Mouse (Mus musculus) layer of hippocampus, adult 11-12 months (tissue): ENCODE results near the gene Evi2a.

Source experiments
- DNase-seq: peaks from one replicate; pipeline ENCODE4 v3.0.0; 2022; ENCODE audit warnings: low spot score

Evi2a gene

DNA sequence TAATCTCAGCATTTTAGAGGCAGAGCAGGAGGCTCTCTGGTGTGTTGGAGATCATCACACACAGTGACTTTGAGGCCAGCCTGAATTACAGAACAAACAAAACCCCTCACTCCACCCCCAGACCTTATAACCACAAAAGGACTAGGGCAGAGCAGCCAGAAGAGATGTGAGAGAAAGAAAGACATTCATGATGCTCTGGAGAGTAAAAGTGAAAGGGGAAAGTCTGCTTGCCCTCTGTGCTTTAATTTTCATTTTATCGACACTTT lies 6.2 kb downstream of the Evi2a start:
- no peak for DNase-seq

DNA sequence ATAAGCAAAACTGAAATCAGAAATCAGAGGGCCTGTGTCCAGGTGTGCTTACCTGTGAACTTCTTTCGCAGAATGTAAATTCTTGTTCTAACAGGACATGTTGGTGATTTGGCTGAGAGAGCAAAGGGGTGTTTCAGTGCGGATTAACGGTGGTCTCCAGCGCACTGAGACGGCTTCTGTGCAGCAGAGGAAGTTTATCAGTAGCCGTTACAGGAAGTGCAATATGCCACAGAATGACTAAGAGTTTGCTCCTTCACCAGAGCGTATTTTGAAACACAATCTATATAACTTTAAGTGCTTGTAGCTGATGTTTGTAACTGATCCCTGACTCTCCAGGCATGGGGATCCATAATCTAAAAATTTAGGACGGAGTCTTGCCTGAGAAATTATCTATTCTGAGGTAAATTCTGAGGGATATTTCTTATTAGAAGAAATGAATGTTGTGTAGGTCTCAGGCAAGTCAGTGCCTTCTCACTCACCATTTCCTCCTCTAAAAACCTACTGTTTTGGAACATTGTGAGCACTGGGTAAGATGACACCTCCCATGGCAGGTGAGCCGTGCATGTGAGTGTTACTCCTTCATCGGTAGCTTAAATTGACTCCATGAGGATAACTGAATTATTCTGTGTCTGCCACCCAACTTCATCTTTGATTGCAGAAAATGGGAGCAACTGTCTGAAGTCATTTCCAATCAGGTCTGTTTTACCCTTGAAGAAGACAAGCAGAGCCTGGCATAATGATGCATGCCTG lies 6.7 kb downstream of the Evi2a start, which contains the start of gene Evi2b:
Evi2b (minus strand) TSS at position 203 of the 750 bp plus-strand sequence.
- DNase-seq, result no peak

DNA sequence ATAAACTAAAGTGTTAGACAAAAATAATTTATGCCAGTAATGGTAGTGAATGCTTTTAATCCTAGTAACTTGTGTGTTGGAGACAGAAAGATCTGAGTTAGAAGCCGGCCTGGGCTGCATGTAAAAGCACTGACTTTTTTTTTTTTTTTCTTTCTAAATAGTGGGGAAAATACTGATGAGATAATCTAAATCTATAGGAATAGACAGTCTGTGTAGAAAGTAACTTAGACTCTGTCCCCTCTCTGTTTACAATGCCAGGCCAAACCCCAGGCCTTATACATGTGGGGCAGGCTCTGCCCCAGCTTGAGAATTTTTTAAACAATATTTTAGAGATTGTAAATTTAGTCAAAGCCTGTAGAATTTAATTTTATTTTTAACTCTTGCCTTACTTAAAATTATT lies 7.5 kb downstream of the Evi2a start:
- DNase-seq, result no peak

DNA sequence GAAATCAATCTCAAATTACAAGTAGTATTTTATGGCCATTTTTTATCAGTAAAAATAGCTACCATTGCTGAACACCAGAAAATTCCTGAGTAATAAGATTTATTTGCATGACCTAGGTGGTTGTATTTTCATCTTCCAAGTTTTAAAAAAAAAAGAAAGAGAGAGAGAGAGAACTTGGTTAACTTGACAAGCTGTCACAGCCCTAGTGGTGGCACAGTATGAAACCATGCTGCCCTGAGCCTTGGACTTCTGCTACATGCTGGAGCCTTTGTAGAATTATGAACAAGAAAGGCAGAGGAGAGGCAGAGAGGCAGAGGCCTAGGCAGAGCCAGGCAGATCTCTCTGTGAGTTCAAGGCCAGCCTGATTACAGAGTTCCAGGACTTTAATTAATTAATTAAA lies 8.5 kb downstream of the Evi2a start:
- DNase-seq, result no peak

DNA sequence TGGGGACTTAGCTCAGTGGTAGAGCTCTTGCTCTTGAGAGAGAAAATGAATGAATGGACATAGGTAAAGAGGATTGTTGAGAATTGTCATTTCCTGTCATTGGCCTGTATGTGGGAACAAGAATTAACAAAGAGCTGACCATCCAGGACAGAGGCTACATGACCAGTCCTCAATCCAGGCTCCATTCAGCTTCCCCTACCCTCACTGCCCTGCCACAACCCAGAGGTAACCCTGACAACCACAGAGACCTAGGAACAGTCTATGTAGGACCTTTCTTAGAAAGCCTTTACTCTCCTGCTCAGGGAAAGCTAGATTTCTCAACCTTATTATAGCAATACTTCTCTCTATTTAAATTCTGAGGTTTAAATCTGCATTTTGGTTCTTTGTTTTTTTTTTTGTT lies 9.6 kb downstream of the Evi2a start:
- DNase-seq, result no peak

DNA sequence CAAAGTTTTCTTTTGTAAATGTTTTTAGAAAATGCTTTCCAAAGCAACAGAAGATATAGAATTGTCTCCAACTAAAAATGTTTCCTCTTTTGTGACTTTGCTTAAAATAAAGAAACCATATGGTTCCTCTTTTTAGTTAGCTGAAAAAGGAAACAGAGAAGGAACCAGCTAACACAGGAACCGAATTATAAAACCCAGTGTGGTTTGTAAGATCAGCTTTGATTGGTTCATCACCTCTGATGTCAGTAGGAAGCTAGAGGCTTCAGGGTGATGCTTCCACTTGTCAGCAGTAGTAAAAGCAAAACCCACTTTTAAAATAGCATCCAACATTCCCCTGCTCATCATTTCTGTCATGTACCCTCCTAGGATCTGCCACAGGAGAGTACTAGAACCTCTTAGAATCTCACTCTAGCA lies 10.5 kb downstream of the Evi2a start:
- peak; percentile 50 for DNase-seq

DNA sequence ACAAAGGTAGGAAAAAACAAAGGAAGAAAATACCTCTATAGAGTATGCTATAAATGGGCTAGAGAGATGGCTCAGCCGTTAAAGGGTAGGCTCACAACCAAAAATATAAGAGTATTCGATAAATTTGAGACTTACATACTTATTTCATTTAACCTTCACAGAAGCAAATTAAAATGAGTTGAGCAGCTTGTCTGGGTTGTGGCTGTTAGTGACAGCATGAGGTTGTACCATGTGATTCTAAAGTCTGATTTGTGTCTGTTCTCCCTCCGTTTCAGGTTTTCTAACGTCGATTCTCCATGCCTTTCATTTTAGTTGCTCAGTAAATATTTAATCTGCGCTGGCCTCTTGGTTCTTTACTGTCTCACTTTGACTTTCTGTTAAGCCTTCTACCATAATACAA lies 11.1 kb downstream of the Evi2a start:
- DNase-seq, result no peak

DNA sequence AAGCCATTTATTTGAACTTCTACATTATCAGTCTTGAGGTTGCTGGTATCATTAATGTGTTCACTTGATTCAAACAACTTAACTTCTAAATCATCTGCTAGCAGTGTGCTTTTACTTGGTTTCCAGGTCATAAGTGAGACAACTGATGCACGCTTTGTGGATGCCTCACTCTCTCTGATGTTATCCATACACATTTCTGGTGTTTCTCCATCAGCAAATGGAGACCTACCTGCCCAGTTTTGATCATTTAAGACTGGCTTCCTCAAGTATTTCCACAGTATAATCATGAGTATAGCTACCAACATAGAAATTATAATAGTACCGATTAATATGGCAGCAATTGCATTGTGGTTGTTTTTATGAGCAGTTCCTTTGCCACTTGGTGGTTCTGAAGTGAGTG lies 14.6 kb downstream of the Evi2a start:
- no peak for DNase-seq

DNA sequence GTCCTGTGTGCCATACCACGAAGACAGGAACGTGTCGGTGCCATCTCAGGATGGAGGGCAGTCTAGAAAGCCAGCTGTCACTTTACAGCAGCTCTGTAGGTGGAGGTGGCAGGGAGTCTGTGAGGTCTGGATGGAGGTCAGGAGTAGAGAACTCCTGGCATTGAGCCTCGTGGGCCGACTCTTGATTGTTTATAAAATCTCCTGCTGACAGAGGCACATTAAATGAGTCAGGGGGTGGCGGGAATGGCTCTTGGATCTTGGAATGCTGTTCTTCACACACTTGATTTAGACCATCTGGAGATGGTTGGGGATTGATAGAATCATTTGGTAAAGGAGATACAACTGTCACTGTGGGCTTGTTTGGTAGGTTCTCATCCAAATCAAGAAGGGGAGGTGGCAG lies 15.1 kb downstream of the Evi2a start:
- DNase-seq, result no peak

DNA sequence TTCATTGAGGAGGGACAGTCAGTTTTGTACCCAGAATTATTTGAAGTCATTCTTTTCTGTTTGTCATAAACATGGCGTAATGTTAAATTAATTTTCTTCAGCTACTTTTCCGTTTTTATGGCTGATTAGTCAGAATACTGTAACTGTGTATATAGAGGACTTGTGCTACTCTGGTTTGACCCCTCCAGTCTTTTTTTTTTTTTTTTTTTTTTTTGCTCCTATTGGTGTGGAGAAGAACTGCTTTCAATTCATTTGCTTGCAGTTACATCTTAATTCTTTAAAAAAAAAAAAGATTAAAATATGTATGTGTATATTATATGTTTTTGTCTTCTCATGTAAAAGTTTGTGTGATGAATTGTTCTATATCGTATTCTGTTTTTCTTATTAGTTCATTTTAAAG lies 18.4 kb downstream of the Evi2a start:
- no peak for DNase-seq

DNA sequence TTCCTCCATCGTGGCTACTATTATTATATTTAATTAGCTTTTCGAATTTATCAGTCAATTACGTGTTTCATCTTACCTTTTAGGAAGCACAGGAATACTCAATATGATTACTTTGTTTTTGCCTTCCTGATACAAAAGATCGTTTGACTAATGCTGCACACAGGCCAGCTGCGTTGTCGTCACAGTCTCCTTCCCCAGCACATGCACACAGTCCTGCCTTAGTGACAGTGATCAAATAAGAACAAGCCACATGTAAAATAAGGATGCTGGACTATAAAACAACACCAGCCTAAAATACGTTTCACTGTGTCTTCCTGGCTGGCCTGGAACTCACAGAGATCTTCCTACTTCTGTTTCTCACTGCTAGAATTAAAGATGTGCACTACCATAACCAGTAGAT lies 25.9 kb downstream of the Evi2a start:
- DNase-seq, result no peak

DNA sequence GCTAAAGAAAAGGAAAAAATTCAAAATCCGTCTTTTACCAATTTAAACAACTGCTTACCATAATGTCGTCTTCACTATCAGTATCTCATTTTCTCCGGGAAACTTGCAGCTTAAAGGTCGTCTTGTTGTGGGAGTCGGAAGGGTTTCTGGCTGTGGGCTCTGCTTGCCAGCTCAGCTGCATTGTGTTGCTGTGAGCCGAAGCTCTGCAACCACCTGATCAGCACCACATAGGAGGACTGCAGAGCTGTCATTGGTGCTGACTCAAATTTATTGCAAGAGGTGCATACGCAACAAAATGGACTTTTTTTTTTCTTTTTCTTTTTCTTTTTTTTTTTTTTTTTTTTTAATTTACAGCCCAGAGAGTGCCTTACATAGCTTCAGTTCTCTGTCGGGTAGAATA lies 26.6 kb downstream of the Evi2a start, which contains the start of gene Omg:
Omg (minus strand) TSS at position 240 of the 400 bp plus-strand sequence.
- DNase-seq, result peak; percentile 75

DNA sequence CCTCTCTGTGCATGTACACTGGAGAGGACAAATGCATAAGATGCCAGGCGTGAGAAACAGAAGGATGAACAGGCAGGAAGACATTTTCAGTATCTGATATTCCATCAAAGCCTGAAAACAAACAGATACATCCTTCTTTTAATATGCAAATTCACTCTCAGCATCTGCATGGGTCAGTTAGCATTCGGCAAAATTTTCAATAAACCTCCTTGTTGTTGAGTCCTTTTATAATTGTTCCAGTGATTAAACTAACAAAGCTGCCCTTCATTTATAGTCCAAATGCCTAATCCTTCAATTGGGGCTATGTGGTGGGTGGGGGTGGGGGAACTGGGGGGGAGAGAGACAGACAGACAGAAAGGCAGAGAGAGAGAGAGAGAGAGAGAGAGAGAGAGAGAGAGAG lies 27.5 kb downstream of the Evi2a start:
- DNase-seq, result peak; percentile 38

DNA sequence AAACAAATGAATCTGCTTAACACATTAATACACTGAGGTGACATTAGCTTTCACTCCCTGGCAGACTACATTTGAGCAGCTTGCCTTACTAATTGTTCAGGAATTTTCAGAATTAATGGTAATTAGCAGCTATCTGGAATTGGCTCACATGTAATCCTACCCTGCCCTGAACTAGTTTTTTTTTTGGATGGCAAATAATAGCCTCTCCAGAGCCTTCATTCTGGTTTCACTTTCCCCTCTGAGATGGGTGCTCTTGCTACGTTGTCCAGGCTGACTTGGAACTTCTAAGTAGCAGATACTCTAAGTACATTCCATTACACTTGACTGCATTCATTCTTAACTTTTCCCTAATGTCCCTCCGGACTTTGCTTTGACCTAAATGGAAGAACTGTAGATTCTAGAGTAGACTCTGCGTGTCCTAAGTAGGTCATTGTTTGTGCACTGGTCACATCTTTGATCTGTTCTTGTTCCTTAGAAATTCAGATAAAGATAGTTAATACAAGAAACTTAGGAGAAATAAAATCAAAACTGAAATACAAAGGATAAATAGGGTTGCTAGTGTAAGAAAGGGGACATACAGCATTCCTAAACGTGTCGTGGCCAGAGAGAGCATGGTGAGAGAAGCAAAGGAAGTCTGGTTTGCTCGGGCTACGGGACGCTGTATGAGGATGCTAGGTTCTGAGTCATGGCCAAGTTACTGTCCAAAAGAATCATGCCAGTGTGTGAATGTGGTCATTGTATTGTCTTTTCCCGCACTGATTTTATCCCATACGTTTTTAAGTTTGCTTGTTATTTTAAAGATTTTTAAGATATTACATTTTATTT lies 35.2 kb downstream of the Evi2a start:
- DNase-seq, result no peak

DNA sequence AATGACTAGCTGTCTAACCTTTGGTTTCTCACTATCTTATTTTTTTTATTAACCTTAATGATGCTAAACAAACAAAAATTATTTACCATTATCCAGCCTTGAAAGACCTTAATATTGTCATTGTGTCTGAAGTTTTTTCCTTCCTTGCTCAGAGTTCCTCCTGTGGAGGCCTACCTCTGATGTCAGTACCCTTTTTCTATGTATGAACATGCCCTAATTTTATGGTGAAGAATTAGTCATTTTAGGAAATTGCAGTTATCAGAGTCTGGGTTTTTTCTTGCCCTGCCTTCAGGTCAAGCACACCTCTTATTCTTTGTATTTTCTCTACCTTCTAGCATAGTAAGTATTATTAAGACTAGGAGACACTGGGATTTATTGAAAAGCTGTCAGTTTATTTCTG lies 45.7 kb downstream of the Evi2a start:
- no peak for DNase-seq

DNA sequence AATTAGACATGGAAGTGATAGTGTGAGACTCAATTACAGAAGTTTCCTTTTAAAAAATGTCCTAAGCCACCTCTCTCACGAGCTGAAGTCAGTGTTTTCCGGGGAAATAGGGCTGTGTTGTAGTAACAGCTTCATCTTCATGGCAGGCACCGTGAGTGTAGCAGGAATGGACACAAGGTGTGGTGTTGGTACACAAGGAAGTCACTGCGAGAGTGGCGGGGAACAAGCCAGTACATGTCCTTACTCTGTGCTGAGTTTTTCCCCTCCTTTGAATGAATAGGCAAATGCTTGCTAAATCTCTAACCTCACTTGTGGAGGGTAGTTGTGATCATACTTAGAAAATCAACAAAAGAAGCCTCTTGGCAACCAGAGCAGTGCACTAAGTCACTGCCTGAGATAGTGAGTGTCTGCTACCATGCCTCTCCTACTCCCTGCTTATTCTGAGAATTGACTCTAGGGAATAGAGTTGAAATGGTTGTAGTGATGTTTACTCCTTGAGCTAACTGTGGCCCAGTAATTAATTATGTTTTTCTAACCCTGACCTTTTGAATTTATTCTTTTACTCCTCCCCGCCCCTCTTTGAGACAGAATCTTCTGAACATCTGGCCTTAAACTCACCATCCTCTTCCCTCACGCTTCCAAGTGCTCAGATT lies 46.4 kb downstream of the Evi2a start:
- no peak for DNase-seq

DNA sequence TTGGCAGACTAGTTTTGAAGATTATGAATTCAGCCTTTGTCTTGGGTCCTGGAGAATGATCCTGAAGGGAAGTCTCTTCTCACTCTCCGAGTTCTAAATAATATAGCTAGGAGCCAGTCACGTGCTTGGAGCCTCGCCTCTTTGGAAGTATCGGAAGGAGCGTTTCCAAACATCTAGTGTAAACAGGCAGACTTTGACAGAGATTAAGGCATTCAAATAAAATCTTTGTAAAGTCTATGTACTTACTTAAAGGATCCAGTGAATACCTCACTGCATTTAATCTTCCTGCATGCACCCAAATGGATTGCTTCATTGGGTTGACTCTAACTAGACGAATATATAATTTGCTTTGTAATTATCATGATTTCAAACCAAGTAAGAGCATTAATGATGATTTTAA lies 47.0 kb downstream of the Evi2a start:
- DNase-seq, result no peak
